Mouse (Mus musculus) ES-Bruce4 (cell line): ENCODE measurements at regions not wholly inside any gene's neighbourhood (a gene's known extent, or its start where the extent isn't known, plus 50 kb on each side); places are given as distances from the start of the nearest gene placed in this dataset.

Experiments used
- H3K27ac ChIP-seq: 2 replicates; pipeline ENCODE4 v1.5.1; 2012; ENCODE audit warnings: low read length, inconsistent platforms; ENCODE audit not compliant: insufficient read depth
- H3K27me3 ChIP-seq: 2 replicates; pipeline ENCODE4 v1.6.1; 2012; ENCODE audit warnings: mild to moderate bottlenecking, low read length, inconsistent platforms; ENCODE audit not compliant: control insufficient read depth, poor library complexity, insufficient read depth, severe bottlenecking
- H3K36me3 ChIP-seq: 2 replicates; pipeline ENCODE4 v1.6.1; 2012; ENCODE audit warnings: inconsistent platforms, mild to moderate bottlenecking, low read length, moderate library complexity; ENCODE audit not compliant: control insufficient read depth, poor library complexity, insufficient read depth, severe bottlenecking
- H3K4me1 ChIP-seq: one replicate; pipeline ENCODE4 v1.8.1; 2011; ENCODE audit warnings: low read length; ENCODE audit not compliant: control insufficient read depth, insufficient read depth
- H3K4me3 ChIP-seq: 2 replicates; pipeline ENCODE4 v1.5.1; 2011; ENCODE audit warnings: low read depth, mild to moderate bottlenecking, low read length
- H3K9ac ChIP-seq: 2 replicates; pipeline ENCODE4 v1.6.1; 2012; ENCODE audit warnings: low read depth, mild to moderate bottlenecking, inconsistent platforms; ENCODE audit not compliant: poor library complexity, severe bottlenecking
- H3K9me3 ChIP-seq: replicated peaks from 2 replicates; pipeline ENCODE4 v1.6.1; 2012; ENCODE audit warnings: mild to moderate bottlenecking, low read length, inconsistent platforms; ENCODE audit not compliant: control insufficient read depth, poor library complexity, insufficient read depth, severe bottlenecking
- CTCF ChIP-seq: IDR thresholded peaks from one replicate; pipeline ENCODE4 v1.8.1; 2011; ENCODE audit warnings: low read depth, low read length
- EP300 ChIP-seq: IDR thresholded peaks from 2 replicates; pipeline ENCODE4 v1.6.1; 2011; ENCODE audit warnings: low read depth, low read length; ENCODE audit not compliant: insufficient read depth
- POLR2A ChIP-seq: IDR thresholded peaks from one replicate; pipeline ENCODE4 v1.8.1; 2011; ENCODE audit warnings: low read length; ENCODE audit not compliant: insufficient read depth

DNA sequence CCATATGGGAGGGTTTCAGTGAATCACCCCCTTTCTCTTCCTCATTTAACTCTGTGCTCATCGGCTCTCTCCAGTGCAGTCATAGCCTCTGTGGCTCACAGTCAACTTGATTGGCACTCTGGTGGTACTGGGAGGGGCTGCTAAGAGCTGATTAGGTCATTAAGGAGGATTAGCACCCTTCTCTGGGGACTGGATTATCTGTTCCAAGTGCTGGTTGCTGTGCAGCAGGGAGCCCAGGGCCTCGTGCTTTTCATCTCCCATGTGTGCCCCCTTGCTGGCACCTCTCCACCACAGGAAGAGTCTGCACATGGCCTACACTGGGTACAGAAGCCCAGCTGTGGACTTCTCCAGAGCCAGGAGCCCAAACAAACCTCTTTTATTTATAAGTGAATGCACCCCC lies 316.8 kb upstream of the Irx1 start:
- Histone ChIP-seq H3K36me3 (no peaks in the 10 kb centered on the region), H3K9me3 (no peaks in the 10 kb centered on the region)

DNA sequence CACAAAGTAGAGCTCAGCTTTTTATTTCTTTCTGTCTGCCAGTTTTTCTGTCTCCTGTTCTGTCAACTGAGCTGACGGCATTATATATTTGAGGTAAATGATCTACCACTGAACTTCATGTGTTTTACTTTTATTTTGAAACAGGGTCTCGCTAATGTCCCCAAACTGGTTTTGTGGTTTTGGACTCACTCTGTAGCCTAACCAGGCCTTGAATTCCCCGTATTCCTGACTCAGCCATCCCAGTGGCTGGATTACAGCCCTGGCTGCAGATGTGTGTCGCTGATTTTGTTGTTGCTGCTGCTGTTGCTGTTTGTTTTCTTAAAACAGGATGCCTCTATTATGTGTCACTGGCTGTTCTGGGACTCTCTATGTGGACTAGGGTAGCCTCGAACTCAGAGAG lies 317.3 kb upstream of the Irx1 start:
- no peak overlapping the region for H3K9ac ChIP-seq
- TF ChIP-seq POLR2A (no peak), EP300 (no peak), CTCF (no peak)
- no peaks in the 10 kb centered on the region for H3K36me3 ChIP-seq
- H3K27me3 ChIP-seq: no peaks in the 10 kb centered on the region
- no peaks in the 10 kb centered on the region for H3K4me1 ChIP-seq
- no peak overlapping the region for H3K4me3 ChIP-seq
- H3K27ac ChIP-seq: no peak overlapping the region
- no peaks in the 10 kb centered on the region for H3K9me3 ChIP-seq

More for the DNA sequence above, 316.8 kb upstream of the Irx1 start:
- Histone ChIP-seq H3K27me3 (no peaks in the 10 kb centered on the region), H3K4me3 (no peak overlapping the region), H3K9ac (no peak overlapping the region), H3K4me1 (no peaks in the 10 kb centered on the region), H3K27ac (no peak overlapping the region)
- TF ChIP-seq CTCF (no peak), POLR2A (no peak)

DNA sequence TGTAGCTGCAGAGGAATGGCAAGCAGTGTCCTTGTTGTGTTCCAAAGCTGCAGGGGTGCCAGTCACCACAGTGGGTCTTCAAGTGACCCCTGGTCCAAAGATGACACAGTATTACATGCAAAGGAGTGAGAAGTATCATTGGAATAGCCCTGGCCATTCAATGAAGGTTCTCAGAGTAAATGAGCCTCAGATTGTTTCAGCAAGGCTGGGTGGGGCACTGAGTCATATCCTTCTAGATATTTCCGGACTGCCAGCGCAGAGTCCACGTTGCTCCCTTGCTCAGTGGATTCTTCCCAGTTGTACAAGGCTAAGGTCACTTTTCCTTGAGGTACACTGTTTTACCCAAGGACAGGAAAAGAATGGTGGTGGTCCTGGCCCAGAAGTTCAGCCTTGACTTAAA lies 319.2 kb upstream of the Irx1 start:
- no peak overlapping the region for H3K9ac ChIP-seq
- no peak overlapping the region for H3K4me3 ChIP-seq
- H3K36me3 ChIP-seq: no peaks in the 10 kb centered on the region
- no peaks in the 10 kb centered on the region for H3K9me3 ChIP-seq
- H3K27ac ChIP-seq: no peak overlapping the region
- TF ChIP-seq CTCF (no peak), EP300 (no peak), POLR2A (no peak)
- H3K27me3 ChIP-seq: no peaks in the 10 kb centered on the region
- no peaks in the 10 kb centered on the region for H3K4me1 ChIP-seq

DNA sequence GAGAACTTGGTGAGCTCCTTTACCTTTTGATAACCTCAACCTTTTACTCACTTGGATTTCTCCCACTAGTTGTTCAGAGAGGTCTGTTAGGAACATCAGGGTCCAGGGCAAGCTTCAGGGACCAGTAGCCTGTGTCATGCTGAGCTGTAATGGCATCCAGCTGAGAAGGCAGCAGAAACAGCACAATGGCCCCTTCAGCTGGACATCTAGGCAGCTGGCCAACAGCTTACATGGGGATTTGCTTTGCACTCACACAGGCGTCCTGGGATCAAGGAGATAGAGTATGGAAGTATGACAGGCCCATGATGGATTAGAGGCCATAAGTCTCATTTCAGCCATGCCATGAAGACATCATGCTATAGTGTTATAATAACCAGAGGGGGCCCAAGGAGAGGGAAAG lies 320.2 kb upstream of the Irx1 start:
- H3K27me3 ChIP-seq: no peaks in the 10 kb centered on the region
- H3K4me3 ChIP-seq: no peak overlapping the region
- no peak for TF ChIP-seq CTCF
- TF ChIP-seq POLR2A: no peak
- TF ChIP-seq EP300: no peak

DNA sequence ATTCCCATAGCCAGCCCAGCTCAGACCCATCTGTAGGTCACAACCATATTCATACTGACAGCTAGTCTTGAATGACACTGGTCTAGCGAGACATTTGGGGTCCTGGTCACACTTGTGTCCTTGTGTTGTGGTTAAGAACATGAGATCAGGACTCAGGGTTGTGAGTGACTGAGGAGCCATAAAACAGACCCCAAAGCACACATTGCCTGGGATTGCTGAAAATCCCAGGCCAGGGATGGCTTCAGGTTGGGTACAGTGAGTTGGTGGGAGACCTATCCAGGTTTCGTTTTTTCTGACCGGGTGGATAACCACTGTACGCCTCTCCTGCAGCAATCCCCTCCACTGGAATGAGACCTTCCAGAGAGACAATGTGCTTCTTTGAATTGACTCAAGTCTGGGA lies 322.8 kb upstream of the Irx1 start:
- H3K9me3 ChIP-seq: no peaks in the 10 kb centered on the region
- H3K27ac ChIP-seq: no peak overlapping the region
- no peaks in the 10 kb centered on the region for H3K36me3 ChIP-seq
- TF ChIP-seq CTCF (no peak), POLR2A (no peak)
- H3K4me1 ChIP-seq: no peaks in the 10 kb centered on the region
- H3K27me3 ChIP-seq: no peaks in the 10 kb centered on the region
- no peak overlapping the region for H3K9ac ChIP-seq
- no peak overlapping the region for H3K4me3 ChIP-seq

More for the DNA sequence above, 320.2 kb upstream of the Irx1 start:
- no peaks in the 10 kb centered on the region for H3K4me1 ChIP-seq
- H3K9ac ChIP-seq: no peak overlapping the region
- H3K36me3 ChIP-seq: no peaks in the 10 kb centered on the region
- no peaks in the 10 kb centered on the region for H3K9me3 ChIP-seq
- H3K27ac ChIP-seq: no peak overlapping the region

DNA sequence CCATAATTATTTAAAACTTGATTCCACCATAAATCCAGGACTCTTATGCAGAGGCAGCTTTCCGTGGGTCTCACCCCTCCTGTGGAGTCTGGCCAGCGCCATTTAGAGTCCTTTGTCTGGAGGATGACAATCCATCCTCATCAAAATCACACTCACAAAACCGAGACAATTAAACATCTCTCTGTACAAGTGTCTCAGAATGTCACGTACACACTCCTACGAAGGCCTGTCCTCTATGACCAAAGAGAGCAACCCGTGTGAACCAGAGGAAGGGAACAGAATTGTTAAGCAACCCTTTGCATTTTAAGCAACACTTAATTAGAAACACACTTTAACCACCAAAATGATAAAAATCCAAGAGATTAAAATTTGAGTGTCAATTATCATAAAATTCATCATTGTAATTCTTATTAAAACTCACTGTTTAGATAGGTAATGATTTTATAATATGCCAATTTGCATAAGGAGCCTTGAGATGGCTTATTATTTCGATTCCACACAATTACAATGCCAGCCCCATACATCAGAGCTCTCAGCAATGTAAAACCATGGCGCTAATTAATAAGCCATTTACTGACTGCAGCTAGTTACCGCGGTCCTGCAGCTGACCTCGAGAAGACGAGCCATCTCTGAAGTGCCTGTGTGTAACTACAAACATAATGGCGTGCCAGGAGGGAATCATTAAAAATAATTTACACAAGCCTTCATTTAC lies 325.0 kb upstream of the Irx1 start:
- no peak for TF ChIP-seq EP300
- no peak for TF ChIP-seq POLR2A
- TF ChIP-seq CTCF: no peak
- H3K4me1 ChIP-seq: no peaks in the 10 kb centered on the region
- no peak overlapping the region for H3K9ac ChIP-seq
- H3K27ac ChIP-seq: no peak overlapping the region
- H3K4me3 ChIP-seq: no peak overlapping the region
- no peaks in the 10 kb centered on the region for H3K36me3 ChIP-seq
- no peaks in the 10 kb centered on the region for H3K27me3 ChIP-seq
- no peaks in the 10 kb centered on the region for H3K9me3 ChIP-seq
